ENCODE assay signal across 8 mouse cellular contexts in genomic region chr5:149245965-149246470, GRCm38 (mm10). TPM values are rescaled to one million over a fixed set of nuclear protein-coding genes. Genes with fewer than 3 reads are reported as not detected.
DNase-seq lines count a peak whose midpoint lies in the region; ATAC-seq and TF ChIP-seq lines count a peak whose summit lies in the region.

No protein-coding gene starts in this region.

- DNase-seq in CD8-positive naive resting alpha-beta T cell, adult 2 months (ENCODE audit: low read depth in 2 of 2, low spot score in 2 of 2), result peak; percentile 52 to 64
- DNase-seq in forebrain, postnatal 0 days, result peak; percentile 36
- peak; percentile 90 for DNase-seq in liver, postnatal 0 days
- peak; percentile 47 for DNase-seq in neural tube, embryonic 10.5 days (ENCODE audit: extremely low spot score, low spot score)
- DNase-seq in Muller cell, postnatal 12 days (ENCODE audit: inconsistent ontology term), result no peak

- no peaks in the 10 kb centered on the region for H3K9me3 ChIP-seq in forebrain, postnatal 0 days (ENCODE audit: low read length)
- peaks cover 5% of the 10 kb centered on the region for H3K9me3 ChIP-seq in liver, postnatal 0 days (ENCODE audit: low read length)

- TF ChIP-seq CTCF in bone marrow, adult 2 months (IDR thresholded peaks at IDR 0.05; ENCODE audit: control insufficient read depth, insufficient read depth, low read length), result no peak
- TF ChIP-seq CTCF in forebrain, postnatal 0 days (IDR thresholded peaks at IDR 0.05; ENCODE audit: low read depth), result no peak
- TF ChIP-seq CTCF in liver, postnatal 0 days (IDR thresholded peaks at IDR 0.05; ENCODE audit: low read depth), result no peak

- no peaks in the 10 kb centered on the region for H3K27me3 ChIP-seq in forebrain, postnatal 0 days (ENCODE audit: insufficient read depth, low read length)
- no peaks in the 10 kb centered on the region for H3K27me3 ChIP-seq in liver, postnatal 0 days (ENCODE audit: insufficient read depth, low read length)

- no peaks in the 10 kb centered on the region for H3K36me3 ChIP-seq in forebrain, postnatal 0 days (ENCODE audit: insufficient read depth)
- H3K36me3 ChIP-seq in liver, postnatal 0 days (replicated peaks; ENCODE audit: insufficient read depth, low read length), result no peaks in the 10 kb centered on the region

- peak; percentile 62 for ATAC-seq in forebrain, postnatal 0 days
- ATAC-seq in inflammation-experienced regulatory T-cells, adult 6 months, result peak; percentile 96
- peak; percentile 93 for ATAC-seq in liver, postnatal 0 days
- no peak for ATAC-seq in cerebellum, adult (ENCODE audit: insufficient number of reproducible peaks, low FRiP score, low TSS enrichment)

- H3K27ac ChIP-seq in bone marrow, adult 2 months (ENCODE audit: control insufficient read depth, insufficient read depth, low read depth, low read length, poor library complexity), result peak overlapping the region; percentile 98
- H3K27ac ChIP-seq in forebrain, postnatal 0 days (ENCODE audit: low read depth, low read length), result 0 out of 2 replicates have a peak overlapping the region, but pooled peaks have one; percentile 41
- H3K27ac ChIP-seq in liver, postnatal 0 days (ENCODE audit: low read depth), result peak overlapping the region; percentile 88

- WGBS in bone marrow, adult 2 months, result under 1% methylated on average over 16 of the region's 16 CpGs
- 27% methylated on average over 16 of the region's 16 CpGs for WGBS in forebrain, postnatal 0 days
- WGBS in liver, postnatal 0 days (ENCODE audit: insufficient replicate concordance), result under 1% methylated on average over 16 of the region's 16 CpGs

- no peak overlapping the region for H3K9ac ChIP-seq in forebrain, postnatal 0 days
- H3K9ac ChIP-seq in liver, postnatal 0 days (replicated peaks), result peak overlapping the region; percentile 61

- H3K4me2 ChIP-seq in forebrain, postnatal 0 days (ENCODE audit: low read depth), result peak overlapping the region; percentile 19; the same call in 1 of the 2 replicates
- H3K4me2 ChIP-seq in liver, postnatal 0 days (ENCODE audit: low read depth, low read length), result peak overlapping the region; percentile 77

- peak; percentile 77 for TF ChIP-seq EP300 in liver, postnatal 0 days (IDR thresholded peaks at IDR 0.05; ENCODE audit: low read depth)

- peak; percentile 92 for TF ChIP-seq POLR2A in bone marrow, adult 2 months (IDR thresholded peaks at IDR 0.05; ENCODE audit: borderline replicate concordance, control insufficient read depth, low read depth, low read length)

- H3K4me3 ChIP-seq in bone marrow, adult 2 months (replicated peaks; ENCODE audit: control insufficient read depth, low read depth, low read length), result peak overlapping the region; percentile 70
- H3K4me3 ChIP-seq in forebrain, postnatal 0 days (ENCODE audit: low read depth, low read length), result no peak overlapping the region
- H3K4me3 ChIP-seq in liver, postnatal 0 days (ENCODE audit: low read depth, low read length), result peak overlapping the region; percentile 30

- H3K4me1 ChIP-seq in bone marrow, adult 2 months (ENCODE audit: control insufficient read depth, insufficient read depth, low read length), result peaks cover 2% of the 10 kb centered on the region; the same call in 1 of the 2 replicates
- no peaks in the 10 kb centered on the region for H3K4me1 ChIP-seq in forebrain, postnatal 0 days (ENCODE audit: insufficient read depth)
- H3K4me1 ChIP-seq in liver, postnatal 0 days (ENCODE audit: insufficient read depth), result peaks cover 31% of the 10 kb centered on the region

RNA-seq across cellular contexts. Expression of gene Alox5ap, which starts 18.5 kb away (rescaled TPM):
- 150 and 287 TPM in 2 replicates for polyA plus RNA-seq in bone marrow, adult 2 months (2011; ENCODE audit: insufficient read depth, insufficient read length, low replicate concordance, missing spikeins)
- 3.4 and 11.6 TPM in 2 replicates for total RNA-seq in forebrain, postnatal 0 days (2014; rRNA removed)
- polyA plus RNA-seq in forebrain, postnatal 0 days (2015; fragmentation: Nextera tagmentation; extraction: Ambion mirVana), result 10.8 and 13.3 TPM in 2 replicates
- 1 to 10 TPM in 2 of 3 experiments, not detected in 1; 2.0 to 4.7 TPM for polyA plus RNA-seq in inflammation-experienced regulatory T-cells, adult 6 months (2017; shearing (Covaris generic))
- 68.2 and 69.3 TPM in 2 replicates for polyA plus RNA-seq in liver, postnatal 0 days (2015; fragmentation: Nextera tagmentation; extraction: Ambion mirVana)

Comparison
In these comparisons a context has a peak if more than half of its experiments do, and no peak if none do; other contexts are left out.
1. H3K27ac ChIP-seq: peak in every context shown above with its lines; median percentile 98 in bone marrow, adult 2 months; 88 in liver, postnatal 0 days; 41 in forebrain, postnatal 0 days.